Mouse (Mus musculus): Measurements from ENCODE around the gene Lkaaear1. TPM values are rescaled to one million over a fixed set of nuclear protein-coding genes. Genes with fewer than 3 reads are reported as not detected.

Lkaaear1 gene
- not detected for total RNA-seq (2022)

DNA sequence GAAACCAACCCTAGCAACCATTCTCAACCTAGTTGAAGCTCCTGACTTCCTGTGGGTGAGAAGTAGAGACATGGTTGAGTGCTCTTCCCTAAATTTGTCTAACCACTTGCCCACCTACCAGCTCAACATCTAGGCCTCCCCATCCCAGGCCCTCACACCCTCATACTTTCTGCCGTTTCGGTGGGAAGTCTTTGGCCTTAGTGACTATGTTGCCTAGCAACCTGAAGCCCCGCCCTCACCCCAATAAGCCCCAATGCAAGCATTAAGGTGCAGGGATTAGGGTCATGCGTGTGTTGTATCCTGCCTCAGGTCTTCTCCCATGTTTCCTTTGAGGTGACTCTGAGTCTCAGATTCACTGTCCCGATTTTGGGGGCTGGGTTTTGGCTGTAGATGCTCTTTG, at the start of gene Lkaaear1:
Gene Lkaaear1 (minus strand): TSS at position 202 of the 400 bp plus-strand sequence.
- DNase-seq (ENCODE audit: low spot score in 2 of 2) = no peak

DNA sequence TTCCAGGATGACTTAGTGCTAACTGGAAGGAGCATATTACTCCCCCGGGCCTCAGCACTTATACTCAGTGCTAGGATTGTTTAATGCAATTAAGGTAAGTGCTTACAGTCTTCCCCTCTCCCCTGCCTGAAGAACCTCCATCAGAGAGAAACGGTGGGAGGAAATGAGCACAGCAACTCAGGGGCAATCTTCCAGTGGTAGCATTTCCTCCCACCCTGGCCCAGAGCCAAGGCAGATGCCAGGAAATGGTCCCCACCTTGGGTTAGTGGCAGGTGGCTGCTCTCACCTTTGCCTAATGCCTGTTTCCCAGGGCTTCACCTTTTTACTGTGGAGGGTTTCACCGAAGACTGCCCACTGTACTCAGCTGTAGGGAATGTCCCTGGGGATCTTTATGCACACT, 31.8 kb upstream of the Lkaaear1 start:
- no peak for DNase-seq (ENCODE audit: low spot score in 2 of 2)

DNA sequence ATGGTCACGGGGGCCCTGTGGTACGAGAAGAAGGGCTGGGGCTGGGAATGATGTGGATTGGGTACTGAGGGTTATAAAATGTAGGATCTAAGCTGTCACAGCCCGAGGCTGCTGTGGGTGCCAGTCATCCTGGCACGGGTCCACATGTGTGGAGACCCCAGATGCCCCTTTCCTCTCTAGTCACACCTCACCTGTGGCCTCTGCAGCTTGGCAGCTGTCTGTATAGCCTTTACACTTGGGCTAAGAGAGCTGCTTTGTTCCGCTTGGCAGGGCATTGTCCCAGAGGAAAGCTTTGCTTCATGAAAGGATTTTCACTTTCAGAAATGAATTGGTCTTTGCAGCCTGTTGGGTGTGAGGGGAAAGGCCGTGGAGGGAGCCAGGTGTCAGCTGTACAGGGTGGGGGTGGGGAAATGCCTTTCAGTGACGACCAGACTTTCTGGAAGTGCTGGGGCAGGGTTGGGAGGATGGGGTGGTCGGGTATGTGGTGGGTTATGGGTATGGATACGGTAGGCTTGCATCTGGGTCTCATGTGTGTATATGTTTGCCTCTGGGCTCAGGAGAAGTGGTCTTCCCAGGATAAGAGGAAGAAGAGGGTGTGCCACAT, 29.5 kb upstream of the Lkaaear1 start:
- DNase-seq (ENCODE audit: low spot score in 2 of 2) = no peak

DNA sequence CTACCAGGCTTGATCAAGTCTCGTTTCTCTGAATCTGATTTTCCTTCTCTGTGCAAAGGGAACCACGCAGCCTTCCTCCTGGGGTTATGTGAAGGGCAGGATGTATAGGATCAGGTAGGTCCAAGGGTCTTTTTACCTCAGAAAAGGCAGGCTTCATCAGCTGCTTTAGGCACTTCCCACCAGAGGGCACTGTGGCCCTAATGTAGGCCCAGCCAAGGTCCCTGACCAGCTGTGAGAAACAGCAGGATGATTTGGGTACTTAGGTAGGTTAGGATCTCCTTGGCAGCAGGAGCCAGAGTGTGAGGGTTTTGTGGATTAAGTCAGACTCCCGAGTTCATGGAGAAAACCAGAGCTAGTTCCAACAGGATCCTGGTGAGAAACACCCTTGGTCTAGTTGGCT, 24.0 kb upstream of the Lkaaear1 start:
- no peak for DNase-seq (ENCODE audit: low spot score in 2 of 2)

DNA sequence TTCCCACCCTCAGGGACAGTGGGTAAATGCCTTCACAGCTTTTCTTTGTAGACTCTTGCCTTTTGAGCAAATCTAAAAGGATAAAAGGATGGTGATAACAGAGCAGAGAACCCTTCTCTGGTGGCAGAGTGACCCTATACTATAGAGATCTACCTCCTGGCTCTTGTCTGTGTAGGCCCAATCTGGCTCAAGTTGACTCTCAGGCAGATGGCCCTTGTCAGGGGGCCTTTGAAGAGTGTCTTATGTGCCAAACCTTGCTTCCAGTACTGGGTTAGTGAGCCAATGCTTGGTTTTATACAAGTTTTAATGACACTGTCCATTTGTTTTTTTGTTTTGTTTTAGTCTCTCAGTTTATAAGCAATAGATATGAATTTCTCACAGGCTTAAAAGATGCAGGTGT, 23.0 kb upstream of the Lkaaear1 start:
- DNase-seq (ENCODE audit: low spot score in 2 of 2) = no peak

DNA sequence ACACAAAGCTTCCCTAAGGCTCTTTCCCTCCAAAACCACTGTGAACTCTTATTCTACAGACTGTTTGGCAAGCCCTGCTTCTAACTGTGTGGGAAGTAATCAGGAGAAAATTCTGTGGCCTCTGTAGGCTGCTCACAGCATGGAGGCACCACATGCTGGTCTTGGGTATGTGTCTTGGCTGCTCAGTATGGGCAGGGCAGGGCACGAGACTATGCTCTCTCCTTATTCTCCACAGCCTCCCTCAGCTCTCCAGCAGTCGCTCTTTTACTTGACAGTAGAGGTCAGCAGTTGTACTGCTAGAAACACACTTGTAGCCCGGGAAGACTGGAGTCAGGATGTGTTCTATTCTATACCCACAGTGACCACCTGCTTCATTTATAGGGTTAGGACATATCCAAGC, 21.8 kb upstream of the Lkaaear1 start:
- no peak for DNase-seq (ENCODE audit: low spot score in 2 of 2)

DNA sequence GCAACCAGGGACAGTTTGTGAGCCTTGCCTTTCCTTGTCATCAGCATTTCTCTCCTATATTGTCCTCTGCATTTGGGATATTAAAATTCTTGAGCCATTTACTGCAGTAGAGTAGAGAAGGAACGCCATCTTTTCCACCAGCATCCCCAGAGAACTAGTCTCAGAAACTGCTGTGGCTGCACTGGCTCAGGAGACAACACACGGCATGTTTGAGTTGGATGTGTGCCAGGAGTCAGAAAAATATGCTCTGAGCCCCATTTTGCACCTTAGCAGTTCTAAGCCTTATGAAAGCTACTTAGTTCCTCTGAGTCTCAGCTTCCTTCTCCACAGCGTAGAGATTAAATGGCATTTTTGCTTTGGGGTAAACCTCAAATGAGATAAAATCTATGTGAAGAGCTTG, 18.7 kb upstream of the Lkaaear1 start:
- no peak for DNase-seq (ENCODE audit: low spot score in 2 of 2)

DNA sequence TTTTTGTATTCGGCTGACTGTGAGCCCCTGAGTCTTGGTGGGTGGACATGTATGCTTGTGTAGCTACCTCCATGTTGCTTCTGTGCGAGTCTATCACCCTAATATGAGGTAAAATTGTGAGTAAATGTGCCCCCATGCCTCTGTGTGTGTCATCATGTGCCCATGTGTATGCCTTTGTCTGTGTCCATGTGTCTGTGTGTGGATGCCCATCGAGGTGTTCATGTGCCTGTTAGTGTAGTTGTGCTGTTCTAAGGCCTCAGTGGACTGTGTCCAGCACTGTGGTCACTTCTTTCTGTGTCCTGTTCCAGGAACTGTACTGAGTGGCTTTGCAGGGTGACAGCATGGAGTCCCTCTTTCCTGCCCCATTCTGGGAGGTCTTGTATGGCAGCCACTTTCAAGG, 17.1 kb upstream of the Lkaaear1 start:
- no peak for DNase-seq (ENCODE audit: low spot score in 2 of 2)

DNA sequence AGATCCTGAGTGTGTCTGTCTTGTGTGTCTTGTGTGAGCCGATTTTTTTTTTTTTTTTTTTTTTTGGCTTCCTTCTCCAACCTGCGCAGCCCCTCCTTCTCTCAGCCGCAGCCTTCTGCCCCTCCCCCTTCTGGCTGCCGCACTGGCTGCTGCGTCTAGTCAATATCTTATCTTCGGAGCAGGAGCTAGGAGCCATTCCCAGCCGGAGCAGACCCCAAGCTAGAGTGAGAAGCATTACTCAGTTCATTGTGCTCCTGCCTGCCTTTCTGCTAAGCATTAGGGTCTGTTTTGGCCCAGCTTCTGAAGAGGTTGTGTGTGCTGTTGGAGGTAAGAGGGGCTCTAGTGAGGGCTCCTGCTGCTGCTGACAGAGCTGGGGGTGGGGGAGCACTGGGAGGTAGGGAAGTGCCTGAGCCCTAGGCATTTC, 16.7 kb upstream of the Lkaaear1 start, which contains the start of gene Oprl1:
Gene Oprl1 (plus strand): TSS at position 114 of the 424 bp plus-strand sequence.
- DNase-seq (ENCODE audit: low spot score in 2 of 2) = peak in 1 of 2 experiments; percentile 57

DNA sequence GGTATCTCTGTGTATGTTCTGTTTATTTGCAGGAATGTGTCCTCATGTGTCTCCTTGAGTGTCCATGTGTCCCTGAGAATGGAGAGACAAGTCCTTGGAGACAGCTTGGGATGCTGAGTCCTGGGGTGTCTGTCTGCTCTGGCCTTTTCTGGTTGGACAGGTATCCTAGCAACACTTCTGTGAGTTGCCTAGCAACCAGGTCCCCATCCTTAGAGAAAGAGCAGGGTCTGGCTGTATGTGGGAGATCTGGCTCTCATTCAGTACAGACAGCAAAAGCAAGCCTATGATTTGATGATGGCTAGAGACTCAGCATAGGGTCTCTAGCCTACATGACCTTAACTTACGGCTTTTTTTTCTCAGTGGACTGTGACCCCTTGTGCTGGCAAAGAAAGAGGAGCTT, 15.5 kb upstream of the Lkaaear1 start:
- peak; percentile 65 to 69 for DNase-seq (ENCODE audit: low spot score in 2 of 2)

DNA sequence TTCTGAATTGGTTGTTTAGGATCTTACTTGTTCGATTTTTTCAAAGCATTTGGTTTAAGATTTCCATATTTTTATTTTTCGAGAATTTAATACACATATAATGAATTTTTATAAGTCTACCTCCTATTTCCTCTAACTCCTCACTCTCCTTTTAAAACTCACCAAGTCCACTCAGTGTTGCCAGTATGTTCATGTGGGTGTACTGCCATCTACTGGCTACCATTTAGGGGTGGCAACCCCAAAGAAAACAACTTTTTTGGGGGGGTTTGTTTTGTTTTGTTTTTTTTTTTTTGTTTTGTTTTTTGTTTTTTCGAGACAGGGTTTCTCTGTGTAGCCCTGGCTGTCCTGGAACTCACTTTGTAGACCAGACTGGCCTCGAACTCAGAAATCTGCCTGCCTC, 8.4 kb upstream of the Lkaaear1 start:
- no peak for DNase-seq (ENCODE audit: low spot score in 2 of 2)

DNA sequence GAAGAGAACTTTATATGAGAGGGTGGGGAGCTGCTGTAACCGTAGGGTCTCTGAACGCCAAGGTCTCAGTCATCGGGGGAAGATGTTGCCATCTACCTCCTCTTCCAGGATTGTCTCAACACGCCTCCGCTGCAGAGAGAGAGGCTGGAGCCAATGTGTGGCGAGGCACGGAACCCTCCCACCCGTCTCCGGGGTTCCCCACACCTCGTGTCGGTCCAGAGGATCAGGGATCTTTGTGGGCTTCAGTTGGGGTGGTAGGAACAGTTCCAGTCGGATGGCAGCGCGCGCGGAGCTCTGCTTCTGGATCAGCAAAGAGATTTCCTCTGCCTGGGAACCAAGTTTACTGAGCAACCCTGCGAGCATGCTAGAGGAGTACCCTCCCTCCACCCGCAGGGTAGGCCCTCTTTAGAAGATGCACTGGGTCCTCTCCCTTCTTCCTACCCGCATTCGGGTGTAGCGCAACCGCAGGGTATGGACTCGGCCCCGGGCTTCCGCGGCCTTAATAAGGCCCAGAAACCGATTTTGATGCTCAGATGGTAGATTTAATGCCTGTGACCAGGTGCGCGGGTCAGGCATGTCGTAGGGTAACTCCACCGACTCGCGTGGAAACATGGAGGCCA, 1.3 kb downstream of the Lkaaear1 start:
- no peak for DNase-seq (ENCODE audit: low spot score in 2 of 2)

DNA sequence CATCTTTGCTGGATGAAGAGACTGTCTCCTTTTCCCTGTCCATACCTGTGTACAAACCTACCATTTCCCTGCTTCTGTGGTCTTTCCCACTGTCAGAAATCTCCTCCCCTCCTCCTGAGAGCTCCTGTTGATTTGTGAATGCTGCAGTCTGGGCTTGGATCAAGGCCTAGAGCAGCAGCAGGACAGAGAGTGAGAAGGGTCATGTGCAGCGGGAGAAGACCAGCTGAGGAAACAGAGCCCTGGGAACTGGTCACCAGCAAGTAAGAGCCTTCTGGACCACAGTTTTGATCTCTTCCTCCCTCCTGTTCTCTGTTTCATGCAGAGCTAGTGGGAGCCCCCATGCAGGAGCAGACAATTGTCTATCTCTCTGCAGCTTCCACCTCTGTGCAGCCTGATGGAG, 2.5 kb downstream of the Lkaaear1 start:
- no peak for DNase-seq (ENCODE audit: low spot score in 2 of 2)

DNA sequence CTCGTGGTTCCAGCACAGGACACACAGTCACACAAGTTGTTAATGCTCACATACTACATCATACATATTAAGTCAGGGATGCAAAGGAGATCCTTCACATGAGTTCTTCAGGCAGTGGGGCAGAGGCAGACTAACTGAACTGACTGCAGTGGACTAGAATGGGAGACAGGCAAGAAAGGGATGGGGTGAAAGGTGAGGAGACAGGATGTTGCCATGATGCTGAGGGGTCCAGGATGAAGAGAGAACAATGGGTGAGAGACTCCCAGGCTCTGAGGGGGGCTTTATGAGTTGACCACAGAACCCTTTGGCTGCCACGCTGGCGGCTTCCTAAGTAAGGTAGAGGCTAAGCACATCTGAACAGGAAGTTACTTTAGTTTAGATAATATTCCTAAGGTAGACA, 3.7 kb downstream of the Lkaaear1 start:
- DNase-seq (ENCODE audit: low spot score in 2 of 2) = no peak

DNA sequence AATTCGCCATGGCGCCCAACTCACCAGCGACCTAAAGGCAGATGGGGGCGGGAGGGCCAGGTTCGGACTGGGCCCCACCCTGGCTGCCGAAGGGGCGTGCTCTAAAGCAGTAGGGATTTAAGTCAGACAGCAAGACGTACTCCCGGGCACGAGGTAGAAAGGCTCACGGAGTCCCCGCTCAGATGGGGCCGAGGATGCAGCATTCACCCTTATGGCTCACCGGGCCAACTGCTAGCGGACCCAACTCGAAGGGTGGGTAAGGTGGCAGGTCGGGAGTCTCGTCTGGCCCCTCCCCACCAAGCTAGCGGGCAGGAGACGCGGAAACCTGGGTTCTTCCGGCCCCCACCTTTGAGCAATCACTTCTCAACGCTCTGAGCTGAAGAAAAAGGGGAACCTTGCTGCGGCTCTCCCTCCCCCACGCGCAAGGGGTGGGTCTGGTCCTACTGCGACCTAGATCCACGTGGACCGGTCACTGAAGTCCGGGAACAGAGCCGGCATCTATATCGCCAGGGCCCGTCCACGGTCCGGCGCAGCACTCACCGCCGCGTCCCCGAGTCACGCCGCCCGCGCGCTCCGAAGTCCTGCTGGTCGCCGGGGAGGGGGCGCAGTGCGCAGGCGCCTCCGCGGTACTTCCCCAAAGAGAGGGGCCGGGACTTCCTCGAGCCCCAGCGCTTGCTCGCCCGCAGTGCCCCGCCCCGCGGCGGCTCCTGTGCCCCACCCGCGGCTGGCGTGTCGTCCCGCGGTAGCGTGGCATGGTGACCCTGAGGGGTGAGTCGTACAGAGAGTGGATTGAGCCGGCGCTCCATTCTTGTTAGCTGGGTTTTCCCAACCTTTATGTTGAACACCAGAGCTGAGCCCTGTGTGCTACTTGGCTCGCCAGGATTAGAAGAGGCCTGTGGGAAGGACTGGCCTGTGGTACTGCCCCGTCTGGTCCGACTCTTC, 4.6 kb downstream of the Lkaaear1 start, which contains the start of gene Rgs19:
Gene Rgs19 (minus strand): TSS at position 639 of the 942 bp plus-strand sequence.
- peak in 1 of 2 experiments; percentile 72 for DNase-seq (ENCODE audit: low spot score in 2 of 2)

DNA sequence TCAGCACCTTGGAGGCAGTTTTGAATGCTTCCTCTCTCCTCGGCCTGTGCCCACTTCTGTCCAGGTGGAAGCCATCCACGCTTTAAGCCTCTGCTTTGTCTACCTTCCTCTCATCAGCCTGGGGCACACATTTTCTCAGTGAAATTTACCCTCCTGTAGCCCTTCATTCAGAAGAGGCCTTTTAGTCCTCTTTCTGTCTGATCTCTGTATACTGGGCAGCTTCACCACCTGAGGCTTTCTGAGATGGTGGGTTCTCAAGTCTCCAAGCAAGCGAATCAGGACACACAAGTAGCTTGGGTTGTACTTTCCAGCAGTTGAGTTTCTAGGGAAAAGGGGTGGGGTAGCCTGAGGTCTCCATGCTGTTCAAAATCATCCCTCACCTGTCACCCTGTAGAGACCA, 5.9 kb downstream of the Lkaaear1 start:
- no peak for DNase-seq (ENCODE audit: low spot score in 2 of 2)

DNA sequence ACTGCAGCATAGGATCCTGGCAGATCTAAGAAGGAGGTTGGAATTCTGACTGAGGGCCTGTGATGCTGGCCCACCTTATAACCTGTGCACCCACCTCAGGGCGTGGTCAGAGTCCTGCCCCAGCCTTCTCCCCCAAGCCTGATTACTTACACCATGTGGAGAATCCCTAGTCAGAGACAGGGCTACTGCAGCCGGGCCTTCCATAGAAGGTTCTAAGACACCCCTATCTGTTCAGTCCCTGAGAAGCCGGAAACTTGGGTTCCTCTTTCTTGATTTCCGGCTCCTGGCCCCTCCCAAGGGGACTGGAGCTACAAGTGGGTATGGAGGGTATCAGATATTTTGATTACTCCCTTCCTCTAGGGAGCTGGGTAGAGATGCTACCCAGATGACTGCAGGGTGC, 6.7 kb downstream of the Lkaaear1 start:
- DNase-seq (ENCODE audit: low spot score in 2 of 2) = no peak

DNA sequence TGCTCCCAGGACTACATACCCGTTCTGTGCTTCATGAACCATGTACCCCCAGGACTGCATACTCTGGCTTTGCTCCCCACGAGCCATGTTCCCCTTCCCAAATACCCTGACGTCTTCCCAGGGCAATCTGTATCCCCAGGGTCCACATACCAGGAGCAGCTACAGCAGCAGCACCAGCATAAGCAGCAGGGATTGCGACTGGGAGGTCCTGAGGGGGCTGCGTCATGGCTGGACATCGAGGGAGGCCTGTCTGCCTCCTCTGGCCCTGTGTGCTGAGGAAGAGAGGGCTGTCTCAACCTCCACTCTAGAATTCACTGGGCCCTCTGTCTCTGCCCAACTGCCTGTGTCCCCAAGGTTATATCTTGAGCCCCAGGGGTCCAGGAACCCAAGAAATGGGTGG, 7.2 kb downstream of the Lkaaear1 start:
- DNase-seq (ENCODE audit: low spot score in 2 of 2) = no peak

DNA sequence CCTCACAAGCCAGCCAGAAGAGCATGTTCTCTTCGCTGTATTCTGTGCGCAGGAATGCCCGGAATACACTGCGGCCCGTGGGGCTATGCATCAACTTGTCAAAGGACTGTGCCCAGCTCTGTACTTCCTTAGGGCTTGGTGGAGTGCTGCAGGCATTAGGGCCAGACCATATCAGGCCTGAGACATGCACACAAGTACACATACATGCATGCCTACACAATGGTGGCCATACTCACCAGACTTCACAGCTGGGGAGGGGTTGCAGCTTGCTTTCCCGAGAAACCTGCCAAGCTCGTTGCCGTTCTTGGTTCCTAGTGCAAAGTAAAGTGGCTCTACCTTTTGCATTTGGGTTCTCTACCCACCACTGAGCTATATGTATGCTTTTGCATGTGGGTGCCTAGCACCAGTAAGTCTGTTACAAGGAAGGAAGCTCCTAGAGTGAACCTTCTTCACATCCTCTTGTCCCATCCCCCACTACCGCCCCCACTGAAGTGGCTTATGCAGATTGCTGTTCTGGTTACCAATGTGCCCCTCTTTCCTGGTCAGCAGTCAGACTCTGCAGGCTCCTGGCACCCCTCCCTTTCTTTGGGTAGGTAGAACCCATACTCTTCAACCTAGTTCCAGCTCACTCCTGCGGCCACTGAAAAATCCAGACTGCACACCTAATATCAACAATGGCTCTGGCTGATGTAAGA, 8.6 kb downstream of the Lkaaear1 start:
- DNase-seq (ENCODE audit: low spot score in 2 of 2) = no peak

DNA sequence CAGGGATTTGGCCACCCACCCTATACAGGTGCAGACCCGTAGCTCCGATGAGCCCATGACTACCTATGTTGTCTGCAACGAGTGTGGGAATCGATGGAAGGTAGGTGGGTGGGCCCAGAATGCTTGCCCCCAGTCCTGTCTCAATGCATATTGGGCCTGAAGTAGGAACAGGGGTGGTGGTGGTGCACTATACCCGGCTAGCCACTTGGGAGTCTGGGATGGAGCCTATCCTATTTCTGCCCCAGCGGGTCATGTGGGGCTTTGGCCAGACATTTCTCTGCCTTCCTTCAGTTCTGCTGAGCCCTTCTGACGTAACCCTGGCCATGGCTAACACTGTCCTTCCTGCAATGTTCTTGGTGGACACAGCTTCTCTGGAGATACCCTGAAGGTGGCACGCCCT, 10.7 kb downstream of the Lkaaear1 start:
- DNase-seq (ENCODE audit: low spot score in 2 of 2) = no peak

DNA sequence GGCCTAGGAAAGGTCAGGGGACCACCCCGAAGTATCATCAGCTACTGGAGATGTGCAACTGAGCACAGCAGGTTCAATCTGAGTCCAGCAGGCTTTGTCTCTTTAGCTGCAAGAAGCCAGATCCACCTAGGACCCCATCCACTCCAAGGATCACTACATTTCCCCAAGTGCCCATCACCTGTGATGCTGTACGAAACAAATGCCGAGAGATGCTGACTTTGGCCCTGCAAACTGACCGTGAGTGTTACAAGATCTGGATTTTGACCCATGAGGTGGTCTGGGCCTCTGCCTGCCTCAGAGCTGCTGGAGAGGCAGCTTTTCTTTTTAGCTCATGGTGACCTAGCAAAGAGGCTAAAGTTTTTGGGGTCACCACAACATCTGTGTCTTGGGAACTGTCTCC, 12.6 kb downstream of the Lkaaear1 start:
- DNase-seq (ENCODE audit: low spot score in 2 of 2) = no peak

DNA sequence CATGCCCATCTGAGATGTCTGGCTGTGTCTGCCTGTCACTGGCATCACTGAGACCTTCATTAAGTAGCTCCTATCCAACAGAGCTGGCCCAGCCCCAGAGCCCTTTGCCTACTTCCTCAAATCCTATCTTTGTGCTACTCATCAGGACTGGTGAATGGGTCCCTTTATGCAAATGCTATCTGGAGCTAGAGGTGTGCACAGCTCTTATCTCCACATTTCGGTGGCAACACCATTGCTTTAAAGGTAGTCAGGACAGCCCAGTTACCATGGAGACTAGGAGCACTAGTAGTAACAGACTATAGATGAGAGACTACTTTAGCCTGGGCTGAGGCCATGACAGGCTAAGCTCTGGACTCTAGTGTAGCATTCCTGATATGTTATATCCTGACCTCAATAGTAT, 13.5 kb downstream of the Lkaaear1 start:
- DNase-seq (ENCODE audit: low spot score in 2 of 2) = no peak
